Mouse (Mus musculus): ENCODE results near the gene Lsr. TPM values are rescaled to one million over a fixed set of nuclear protein-coding genes. Genes with fewer than 3 reads are reported as not detected.

The Lsr gene
- 10 to 100 TPM in 1 of 2 experiments, 1 to 10 TPM in 1; 8.2 to 10.7 TPM for total RNA-seq (2021)
- long read RNA-seq, experiment 1, transcript Lsr-203 (9 exons, 2,071 nt), result major isoform, 9 of 53 reads
- long read RNA-seq, experiment 1, transcript Lsr-201 (10 exons, 2,167 nt), result minor isoform, 8 of 53 reads
- long read RNA-seq, experiment 1, partial matches to known transcripts, result 9 of 53 reads
- long read RNA-seq, experiment 1, other reads (novel, unspliced or antisense), result 27 of 53 reads
- long read RNA-seq, experiment 2, partial matches to known transcripts, result 3 of 37 reads
- long read RNA-seq, experiment 2, other reads (novel, unspliced or antisense), result 23 of 37 reads

DNA sequence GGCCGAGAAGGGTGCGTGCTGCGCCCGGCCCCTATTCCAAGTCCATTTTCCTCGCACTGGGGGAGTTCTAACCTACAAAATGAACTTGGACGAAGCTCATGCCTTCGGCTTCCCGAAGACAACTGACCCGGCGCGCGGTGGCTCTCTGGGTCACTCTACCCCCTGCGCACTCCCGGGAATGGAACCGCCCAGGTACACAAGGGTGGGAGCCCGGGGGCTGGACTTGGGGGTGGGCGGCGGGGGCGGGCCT is at the start of gene Lsr:
TSS of gene Lsr (minus strand) at position 214 of the 250 bp plus-strand sequence.
- no peak for DNase-seq (ENCODE audit: low spot score in 2 of 2)

DNA sequence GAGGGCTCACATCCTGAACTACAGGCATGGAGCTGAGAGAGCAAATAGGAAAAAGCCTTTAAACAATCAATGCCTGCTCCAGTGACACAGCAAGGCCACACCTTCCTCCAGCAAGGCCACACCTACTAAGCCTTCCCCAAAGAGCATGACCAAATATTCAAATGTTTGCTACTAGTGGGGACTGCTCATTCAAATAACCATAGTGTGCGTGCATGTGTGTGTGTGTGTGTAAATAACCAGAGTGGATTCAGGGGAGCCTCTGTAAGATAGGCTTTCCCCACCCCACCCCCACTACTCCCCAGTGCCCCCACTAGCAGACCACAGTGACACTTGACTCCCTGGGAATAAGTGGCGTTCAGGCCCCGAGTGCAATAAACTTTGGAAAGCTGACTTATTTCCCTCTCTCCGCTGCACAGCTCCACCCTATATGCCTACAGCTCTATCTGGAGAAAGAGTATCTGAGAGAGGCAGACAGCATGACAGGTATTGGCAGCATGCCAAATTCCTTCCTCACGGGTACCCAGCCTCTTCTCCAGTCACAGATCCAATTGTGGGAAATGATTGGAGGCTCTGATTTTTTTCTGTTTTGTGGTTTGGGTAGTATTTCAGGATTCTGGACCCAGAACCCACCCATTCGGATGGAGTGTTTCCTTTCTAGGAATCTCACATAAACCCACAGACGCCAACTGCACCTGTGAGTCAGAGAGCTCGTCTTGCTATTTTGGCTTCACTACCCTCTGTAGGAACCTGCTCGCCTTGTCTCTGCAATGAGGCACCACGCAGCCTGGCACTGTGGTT is 44.0 kb upstream of the Lsr start:
- DNase-seq (ENCODE audit: low spot score in 2 of 2), result peak; percentile 78 to 83

DNA sequence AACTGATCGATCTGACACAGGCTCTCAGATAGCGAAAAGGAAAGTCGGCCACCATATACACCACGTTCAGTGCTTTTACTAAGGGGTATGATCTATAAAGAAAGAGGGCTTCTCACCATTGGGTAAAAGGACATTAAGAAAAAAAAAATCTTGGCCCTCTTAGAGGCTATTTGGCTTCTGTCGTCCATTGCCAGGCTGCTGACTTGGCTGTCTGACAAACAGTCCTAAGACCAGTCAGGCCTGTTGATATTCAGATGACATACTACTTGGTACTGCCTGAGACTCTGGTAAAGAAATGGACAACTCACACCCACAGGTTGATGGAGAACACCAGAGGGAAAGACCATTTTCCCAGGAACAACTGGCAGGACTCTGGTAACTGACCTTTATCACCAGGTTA is 39.7 kb upstream of the Lsr start:
- no peak for DNase-seq (ENCODE audit: low spot score in 2 of 2)

DNA sequence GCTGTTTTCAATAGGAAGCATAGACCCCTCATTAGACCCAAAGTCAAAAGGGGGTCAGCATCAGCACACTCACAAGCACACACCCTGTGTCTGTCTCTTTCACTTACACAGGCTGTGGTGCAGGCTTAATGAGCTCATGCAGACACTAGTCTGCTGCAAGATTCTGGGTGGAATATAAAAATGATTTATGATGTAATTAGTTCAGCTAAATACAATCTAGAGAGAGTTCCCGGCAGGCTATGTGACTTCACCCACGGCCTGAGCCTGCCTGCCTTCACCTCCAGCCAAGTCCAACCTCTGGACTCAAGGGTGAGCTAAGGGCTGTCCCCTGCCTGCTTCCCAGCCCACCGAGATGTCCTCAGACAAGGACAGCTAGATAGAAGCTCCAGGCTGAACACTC is 35.6 kb upstream of the Lsr start:
- DNase-seq (ENCODE audit: low spot score in 2 of 2), result no peak

DNA sequence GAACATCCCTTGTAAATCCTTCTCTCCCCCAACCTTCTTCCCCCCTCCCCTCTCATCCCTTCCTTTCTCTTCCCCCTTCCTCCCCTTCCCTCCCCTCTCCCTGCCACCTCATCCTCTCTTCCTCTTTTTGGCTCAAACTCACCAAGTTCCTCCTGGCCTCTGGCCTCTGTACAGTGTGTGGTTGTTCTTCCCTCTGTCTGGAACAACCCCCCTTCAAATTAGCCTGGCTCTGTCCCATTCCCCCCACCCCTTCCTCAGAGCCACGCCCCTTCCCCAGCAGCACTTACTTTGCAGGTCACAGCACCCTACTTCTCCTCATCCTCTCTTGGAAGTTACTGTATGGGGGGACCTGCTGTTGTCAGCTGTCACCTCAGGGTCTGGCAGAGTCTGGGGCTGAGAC is 34.9 kb upstream of the Lsr start:
- no peak for DNase-seq (ENCODE audit: low spot score in 2 of 2)

DNA sequence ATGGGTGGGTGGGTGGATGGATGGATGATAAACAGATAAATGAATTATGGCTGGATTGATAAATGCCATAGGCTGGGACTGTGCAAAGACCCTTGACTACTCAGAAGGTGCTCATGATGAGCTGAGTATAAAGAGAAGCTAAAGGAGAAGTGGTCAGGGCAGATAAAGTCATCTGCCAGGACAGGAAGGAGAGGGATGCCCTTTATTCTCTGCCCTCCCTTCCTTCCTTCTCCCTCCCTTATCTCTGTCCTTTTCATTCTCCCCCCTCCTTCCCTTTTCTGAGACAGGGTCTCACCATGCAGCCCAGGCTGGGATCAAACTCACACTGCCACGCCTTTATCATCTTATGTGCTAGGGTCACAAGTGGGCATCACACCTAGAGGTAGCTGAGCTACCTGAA is 34.5 kb upstream of the Lsr start:
- DNase-seq (ENCODE audit: low spot score in 2 of 2), result no peak

DNA sequence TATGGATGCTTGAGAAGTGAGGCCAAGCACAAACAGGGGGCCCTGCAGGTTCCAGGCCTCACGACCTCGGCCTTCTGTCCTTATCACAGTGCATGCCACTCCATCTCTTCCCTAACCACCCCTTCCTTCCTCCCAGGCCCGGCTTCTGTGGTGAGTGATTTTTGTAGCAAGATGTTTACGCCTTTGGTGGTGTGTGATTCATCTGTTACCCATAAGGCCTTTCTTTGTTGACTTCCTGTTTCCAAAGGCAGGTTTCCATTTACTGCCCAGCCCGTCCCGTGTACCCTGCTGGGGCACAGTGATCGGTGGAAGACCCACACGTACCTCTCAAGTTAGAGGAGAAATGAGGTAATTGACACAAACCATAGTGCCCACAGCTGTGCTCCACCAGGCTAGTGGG is 29.4 kb upstream of the Lsr start:
- no peak for DNase-seq (ENCODE audit: low spot score in 2 of 2)

DNA sequence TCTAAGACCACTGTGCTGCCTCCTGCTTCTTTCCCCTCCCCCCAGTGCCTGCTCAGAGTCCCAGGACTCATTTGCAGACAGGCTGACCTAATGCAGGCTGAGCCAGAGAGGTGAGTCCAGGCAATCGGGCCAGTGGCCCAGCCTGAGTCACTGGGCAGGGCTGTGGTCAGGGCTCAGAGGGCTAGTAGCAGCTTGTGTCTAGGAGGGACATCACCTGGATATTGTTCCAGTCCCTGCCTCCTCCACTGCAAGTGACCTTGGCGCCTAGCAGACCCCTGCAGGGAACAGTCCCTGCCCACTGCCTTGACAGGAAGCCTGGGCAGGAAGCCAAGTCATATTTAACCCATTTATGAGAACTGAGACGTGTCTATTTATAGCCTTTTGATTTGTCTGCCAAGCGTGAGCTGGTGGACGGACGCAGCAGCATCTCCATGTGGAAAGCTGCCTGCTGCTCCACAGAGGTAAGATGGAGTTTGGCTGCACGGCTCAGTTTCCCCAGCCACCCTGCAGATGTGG is 27.3 kb upstream of the Lsr start:
- peak in 1 of 2 experiments; percentile 6 for DNase-seq (ENCODE audit: low spot score in 2 of 2)

DNA sequence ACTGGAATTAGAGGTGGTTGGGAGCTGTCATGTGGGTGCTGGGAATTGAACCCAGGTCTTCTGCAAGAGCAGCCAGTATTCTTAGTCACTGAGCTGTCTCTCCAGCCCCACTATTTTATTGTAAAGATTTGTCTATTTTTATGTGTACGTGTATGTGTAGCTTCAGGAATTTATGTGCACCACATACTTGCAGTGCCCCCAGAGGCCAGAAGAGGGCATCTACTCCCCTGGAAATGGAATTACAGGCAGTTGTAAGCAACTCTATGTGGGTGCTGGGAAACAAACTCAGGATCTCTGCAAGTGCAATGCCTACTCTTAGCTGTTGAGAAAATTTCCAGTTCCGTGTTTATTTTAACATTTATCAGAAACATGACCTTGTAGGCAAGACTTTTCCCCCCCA is 23.2 kb upstream of the Lsr start:
- DNase-seq (ENCODE audit: low spot score in 2 of 2), result no peak

DNA sequence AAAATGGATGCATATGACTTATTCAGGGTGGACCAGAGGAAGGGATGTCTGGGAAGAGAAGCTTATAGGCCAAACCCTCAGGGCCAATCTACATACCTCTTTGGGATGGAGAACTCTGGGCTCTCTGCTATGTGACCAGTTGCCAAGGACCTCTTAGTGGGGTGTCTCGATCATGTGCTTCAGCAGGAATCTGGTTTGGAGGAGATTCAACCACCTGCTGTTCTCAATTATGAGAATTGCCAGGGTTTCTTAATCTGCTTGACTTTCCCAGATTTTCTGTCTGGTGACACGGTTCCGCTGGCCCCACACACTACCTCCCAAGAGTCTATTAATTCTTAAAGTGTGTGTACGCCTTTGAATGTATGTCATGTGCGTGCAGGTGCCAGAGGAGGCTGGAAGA is 20.7 kb upstream of the Lsr start:
- no peak for DNase-seq (ENCODE audit: low spot score in 2 of 2)

DNA sequence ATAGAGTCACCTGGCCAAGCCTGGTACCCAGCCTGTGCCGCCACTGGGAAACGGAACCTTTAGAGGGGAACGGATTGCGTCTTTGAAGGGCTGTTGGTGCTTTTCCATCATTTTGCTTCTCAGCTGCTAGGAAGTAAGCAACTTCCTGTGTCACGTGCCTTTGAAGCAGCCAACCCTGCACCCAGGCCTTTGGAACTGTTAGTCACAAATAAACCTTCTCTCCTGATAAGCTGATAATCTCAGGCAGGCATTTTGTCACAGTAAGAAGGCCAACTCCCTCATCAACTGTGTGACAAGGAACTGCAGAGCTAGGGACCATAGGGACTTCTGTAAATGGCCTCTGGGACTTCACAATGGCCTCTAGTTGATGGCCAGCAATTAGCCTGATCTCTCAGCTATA is 18.9 kb upstream of the Lsr start:
- DNase-seq (ENCODE audit: low spot score in 2 of 2), result no peak

DNA sequence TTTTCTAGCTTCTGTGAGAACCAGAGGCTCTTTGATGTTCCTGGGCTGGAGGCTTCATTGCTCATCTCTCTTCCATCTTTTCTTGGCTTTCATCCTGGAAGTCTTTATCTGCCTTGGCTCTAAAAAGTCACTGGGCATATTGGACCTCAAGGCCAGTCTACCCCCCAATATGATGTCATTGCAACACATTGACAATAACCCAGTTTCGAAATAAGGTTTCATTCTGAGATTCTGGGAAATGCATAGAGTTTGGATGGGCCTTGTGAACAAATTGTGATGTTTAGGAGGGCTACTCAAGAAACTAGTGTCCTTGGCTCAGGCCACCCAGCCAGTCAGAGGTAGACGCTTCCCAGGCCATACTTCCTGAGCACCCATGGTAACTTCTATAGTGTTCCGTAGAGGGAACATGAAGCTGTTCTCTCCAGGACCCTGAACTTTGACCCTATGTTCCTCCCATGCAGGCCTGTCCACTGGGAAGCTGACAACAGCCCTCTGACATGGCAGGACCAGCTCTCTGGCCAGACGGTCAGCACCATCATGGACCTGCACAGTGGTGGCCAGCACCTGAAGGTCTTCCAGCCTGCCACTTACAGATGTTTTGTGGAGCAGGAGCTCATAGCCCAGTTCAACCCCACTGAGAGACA is 15.4 kb upstream of the Lsr start:
- no peak for DNase-seq (ENCODE audit: low spot score in 2 of 2)

DNA sequence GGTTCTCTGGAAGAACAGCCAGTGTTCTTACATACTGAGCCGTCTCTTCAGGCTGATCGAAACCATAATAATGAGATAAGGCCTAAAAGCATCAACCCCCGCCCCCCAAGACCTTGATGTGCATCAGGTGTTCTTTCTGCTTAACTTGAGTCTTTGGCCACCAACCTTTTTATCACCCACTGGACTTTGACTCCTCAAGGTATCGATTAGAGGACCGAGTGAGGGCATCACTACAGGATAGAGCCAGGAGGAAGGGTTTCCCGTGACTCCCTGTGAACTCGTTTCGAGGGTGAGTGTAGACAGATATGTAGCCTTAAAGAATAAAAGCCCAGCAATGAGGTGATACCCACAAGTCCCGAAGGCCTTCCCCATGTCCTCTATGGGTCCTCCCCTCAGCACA is 12.1 kb upstream of the Lsr start:
- DNase-seq (ENCODE audit: low spot score in 2 of 2), result no peak

DNA sequence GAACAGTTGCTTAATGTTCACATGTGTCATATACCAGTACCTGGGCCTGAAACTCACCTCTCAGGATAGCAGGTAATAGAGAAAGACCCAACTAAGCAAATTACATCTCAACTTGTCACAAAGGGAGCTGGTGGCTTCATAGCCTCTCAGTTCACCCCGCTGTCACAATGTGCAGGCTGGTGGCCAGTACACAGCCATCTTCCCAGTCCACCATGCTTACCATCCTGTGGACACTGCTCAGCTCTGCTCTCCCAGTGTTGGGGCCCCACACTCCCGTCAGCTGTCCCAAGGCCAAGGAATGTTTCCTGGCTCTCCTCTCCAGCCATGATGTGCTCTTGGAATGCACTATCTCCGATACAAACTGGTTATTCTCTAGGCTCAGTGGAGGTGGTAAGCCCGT is 8.4 kb upstream of the Lsr start:
- DNase-seq (ENCODE audit: low spot score in 2 of 2), result no peak

DNA sequence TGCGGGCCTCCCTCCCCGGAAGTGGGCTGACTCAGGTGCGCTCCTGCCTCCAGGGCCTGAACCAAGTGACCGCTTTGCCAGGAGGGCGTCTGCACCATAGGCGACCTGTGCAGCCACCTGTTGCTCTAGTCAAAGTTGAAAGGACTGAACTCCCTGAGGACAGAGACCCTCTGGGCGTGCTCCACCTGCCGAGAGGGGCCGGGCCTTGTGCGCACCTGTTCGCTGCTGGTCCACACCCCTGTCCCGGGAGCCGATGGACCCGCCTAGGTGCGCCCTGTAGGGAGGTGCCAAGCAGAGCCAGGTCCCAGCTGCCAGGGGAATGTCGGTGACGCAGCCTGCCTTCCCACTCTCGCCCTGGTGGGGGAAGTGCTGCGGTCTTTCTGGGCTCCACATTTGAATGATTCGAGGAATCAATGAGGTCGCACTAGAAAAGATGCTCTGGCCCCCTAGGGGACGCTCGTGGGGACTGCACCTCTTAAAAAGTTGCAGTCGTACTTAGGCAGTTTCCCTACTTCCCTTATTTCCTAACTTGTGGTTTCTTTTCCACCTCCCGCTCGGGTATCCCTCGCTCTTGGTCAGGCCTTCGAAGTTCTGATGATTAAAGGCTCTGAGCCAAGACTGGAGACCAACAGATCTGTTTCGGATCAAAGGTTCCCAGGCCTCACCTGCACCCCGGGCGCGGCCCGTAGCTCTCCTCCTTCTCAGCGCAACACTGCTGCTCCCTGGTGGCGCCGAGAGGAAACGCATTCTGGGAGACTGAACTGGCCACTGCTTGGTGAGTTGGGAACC is 431 bp upstream of the Lsr start, which contains the start of gene Fam187b:
TSS of gene Fam187b (plus strand) at position 290 of the 789 bp plus-strand sequence.
- peak; percentile 71 to 82 for DNase-seq (ENCODE audit: low spot score in 2 of 2)

DNA sequence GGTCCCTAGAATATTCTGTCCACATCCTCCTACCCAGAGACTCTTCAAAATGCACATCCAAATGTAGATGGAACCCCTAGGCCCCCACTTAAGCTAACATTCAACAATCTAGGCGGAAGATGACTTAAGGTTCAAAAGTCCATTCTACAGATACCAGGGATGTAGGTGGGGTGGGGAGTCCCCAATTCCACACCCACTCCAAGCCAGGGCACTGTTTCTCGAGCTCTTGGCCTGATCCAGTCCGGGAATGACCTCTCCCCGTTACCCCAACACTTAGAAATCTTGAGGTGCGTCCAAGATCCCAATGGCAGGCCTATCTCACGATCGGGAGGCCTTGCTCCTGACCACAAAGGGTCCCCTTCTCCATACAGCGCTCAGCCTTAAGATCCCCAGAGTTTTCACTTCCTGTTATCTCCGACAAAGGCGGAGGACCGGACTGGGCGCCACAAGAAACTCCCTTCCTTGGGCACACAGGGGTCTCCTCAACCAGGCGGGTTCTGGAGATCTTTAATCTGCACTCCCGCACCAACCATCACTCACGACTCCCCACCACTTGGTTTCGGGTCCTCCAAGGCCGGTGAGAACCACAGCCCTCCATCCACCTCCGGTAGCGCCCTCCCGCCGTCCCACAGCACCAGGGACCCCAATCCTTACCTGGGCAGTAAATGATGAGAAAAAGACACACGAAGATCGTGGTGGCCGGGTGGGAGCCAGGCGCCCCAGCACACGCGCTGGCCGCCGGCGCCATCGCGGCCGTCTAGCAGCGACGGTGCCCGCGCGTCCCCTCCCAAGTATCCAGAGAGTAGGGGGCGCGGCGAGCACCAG is 626 bp downstream of the Lsr start:
- DNase-seq (ENCODE audit: low spot score in 2 of 2), result no peak

DNA sequence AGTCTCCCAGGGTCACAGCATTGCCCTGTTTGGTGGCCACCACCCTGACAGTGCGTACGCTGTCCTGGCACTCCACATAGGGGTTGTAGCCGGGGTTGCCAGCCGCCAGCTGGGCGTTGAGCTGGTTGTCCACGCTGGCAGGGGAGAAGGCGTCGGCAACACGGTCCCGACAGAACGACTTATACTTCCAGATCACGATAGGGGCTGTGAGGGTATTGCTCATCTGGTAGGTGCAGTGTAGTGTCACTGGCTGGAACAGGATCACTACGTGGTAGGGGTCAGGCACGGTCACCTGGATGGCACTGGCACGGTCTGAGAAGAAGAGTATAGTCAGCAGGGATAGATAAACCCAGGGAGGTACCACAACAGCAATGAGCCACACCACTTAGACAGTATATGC is 1.4 kb downstream of the Lsr start:
- DNase-seq (ENCODE audit: low spot score in 2 of 2), result no peak

DNA sequence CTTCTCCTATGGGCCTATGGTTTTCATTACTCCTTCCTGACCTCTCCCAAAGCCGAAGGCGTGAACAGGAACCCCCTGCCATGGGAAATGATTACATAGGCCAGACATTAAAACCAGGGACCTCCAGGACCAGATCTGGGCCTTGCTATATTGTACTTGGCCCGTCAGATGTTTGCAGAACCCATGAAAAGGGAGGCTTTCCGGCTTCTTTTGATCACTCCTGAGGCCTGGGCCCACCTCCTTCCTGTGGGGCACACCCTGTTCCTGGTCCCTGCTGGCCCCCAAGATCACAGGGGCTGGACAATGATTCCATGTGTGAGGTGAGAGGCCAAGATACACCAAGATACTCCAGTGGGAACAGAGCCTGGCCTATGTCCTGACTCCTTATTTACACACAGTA is 4.1 kb downstream of the Lsr start:
- no peak for DNase-seq (ENCODE audit: low spot score in 2 of 2)

DNA sequence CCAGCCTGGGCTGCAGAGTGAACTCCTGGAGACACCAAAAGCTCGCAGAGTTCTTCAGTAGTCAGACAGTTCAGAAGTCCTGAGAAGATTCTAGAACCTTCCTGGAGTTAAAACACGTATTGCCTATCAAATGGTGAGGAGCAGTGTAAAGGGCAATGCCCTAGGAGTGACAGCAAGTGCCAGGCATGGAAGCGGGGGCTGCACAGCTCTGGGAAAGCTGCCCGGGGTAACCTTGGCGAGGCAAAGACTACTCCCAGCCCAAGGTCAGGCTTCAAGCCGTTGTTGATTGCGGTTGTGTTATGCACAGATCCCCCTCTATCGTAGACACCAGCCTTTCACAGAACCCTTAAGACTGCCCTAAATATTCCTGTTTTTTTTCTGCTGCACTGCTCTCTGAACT is 4.7 kb downstream of the Lsr start:
- no peak for DNase-seq (ENCODE audit: low spot score in 2 of 2)

DNA sequence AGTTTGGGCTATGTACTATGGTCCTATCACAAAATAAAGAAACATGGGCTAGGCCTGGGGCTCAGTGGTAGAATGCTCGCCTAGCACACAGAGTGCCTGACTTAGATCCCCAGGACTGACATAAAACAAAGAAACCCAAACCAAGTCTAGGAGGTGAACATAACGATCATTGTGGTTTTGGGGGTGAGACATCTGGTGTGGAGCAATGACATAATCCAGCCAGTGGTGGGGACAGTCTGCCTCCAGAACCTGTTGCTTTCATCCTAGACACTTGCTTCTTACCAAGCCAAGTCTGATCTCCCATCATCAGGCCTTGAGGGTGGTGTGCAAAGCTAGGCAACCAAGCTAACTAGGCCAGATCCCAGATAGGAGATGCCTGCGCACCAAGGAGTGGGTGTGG is 6.6 kb downstream of the Lsr start:
- DNase-seq (ENCODE audit: low spot score in 2 of 2), result no peak

DNA sequence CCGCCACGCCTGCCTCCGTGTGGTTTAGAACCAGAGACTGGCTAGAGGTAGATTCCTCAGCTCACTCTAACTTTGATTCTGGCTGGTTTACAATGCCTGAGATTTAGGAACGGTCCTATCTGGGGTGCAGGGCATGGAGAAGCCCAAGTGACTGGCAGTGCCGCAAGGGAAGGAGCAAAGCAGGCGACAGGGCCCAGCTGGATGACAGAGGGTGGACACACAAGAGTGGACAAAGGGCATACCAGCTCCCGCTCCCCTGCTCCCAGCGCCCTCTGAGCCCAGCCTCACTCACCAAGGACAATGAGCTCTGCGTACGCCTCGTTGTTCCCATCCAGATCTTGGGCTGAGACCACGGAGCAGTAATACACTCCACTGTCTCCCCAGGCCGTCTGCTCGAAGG is 7.6 kb downstream of the Lsr start:
- no peak for DNase-seq (ENCODE audit: low spot score in 2 of 2)
